Mouse (Mus musculus) gastrocnemius, postnatal 4 days (tissue): Measurements from ENCODE around the gene Asb17. TPM values are rescaled to one million over a fixed set of nuclear protein-coding genes. Genes with fewer than 3 reads are reported as not detected.
"Not testable (repeated sequence)": the region's sequence is repeated elsewhere in the genome, so short reads cannot be mapped to it uniquely, and the experiment has no call there.

Experiments used
- DNase-seq, 2 experiments: peaks; one replicate each; pipeline ENCODE4 v3.0.0; 2021 to 2022; ENCODE audit warnings: low spot score in 2 of 2, mixed read lengths in 2 of 2
- long read RNA-seq, 2 experiments: library from polyadenylated mRNA; stranded (forward); transcript quantifications; one replicate each; pipeline ENCODE4 v2.0.0; 2021
- total RNA-seq, 2 experiments: library from RNA; stranded (reverse); gene quantifications; 2 replicates each; pipeline ENCODE4 v1.2.3; 2021

The Asb17 gene
- total RNA-seq = not detected
- long read RNA-seq, experiment 1 = 0 reads
- long read RNA-seq, experiment 2 = 0 reads

DNA sequence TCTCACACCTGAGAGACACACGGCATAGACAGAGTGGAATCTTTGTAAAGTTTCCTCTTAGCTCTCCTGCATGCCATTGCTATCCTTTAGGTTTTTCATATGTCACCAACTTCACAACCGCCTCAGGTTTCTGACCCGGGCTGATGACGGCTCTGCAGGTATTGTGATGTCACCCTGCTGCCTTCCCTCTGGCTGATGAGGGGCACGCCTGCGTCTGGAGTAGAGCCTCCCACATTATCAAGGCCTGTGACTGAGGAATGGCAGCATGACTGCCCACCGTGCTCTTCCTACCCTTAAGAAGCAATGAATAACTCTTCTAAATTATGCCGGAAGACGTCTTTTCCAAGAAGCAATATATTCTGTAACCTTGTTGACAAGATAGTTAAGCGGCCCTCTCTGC lies at the start of gene Asb17:
TSS of gene Asb17 (plus strand) at position 180 of the 400 bp plus-strand sequence.
- no peak for DNase-seq

GRCm38 (mm10) chr3:153797574-153797973 lies 46.4 kb upstream of the Asb17 start:
- DNase-seq = no peak

DNA sequence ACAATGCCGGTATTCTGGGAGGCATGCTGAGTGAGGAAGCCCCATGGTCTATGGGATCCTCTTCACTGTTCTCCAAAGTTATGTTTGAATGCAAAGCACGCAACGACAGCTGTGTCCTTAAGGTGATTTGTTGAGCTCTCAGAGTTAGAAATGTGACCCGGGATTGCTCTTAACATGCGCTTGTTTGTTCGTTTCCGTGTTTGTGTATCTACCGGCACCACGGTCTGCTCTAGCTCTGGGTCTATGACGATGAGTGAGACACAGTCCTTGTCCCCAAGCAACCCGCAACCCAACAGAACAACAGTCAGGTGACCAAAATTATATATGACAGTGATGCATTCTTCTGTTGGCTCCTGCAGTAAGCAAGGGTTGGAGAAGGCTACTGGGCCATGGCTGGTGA lies 44.4 kb upstream of the Asb17 start:
- no peak for DNase-seq

GRCm38 (mm10) chr3:153800690-153801089 lies 43.3 kb upstream of the Asb17 start:
- no peak for DNase-seq

DNA sequence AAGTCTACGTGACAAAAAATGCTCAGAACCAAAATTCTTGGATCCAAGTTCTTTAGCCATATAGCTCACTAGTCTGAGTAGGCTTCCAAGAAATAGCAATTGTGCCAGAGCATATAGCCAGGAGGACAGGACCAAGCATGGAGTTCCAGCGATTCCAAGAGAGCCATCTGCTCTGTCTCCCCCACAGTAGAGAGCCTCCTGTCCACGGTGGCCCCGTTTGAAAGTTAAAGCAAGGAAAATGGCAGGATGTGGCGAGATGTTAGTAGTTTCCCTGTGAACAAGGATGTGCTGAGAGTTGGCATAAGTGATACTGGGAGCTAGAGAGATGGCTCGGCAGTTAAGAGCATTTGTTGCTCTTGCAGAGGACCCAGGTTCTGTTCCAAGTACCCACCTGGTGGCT lies 42.5 kb upstream of the Asb17 start:
- no peak for DNase-seq

GRCm38 (mm10) chr3:153802640-153803039 lies 41.4 kb upstream of the Asb17 start:
- no peak for DNase-seq

DNA sequence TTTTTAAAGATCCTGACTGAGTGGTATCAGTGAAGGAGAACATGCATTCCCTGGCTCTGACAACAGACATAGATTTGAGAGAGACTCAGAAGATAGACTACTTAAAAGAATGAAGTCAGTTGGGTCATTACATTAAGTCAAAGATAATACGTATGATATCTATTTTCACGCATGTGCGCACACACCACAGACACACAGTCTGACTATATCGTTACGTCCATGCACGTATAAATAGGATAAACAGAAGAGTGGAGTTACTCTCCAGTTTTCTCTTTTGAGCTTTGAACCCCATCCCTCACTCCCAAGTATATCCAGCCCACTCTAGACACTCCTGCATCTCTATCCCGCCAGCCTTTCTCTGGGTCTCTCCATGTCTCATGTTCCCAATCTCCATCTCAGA lies 40.0 kb upstream of the Asb17 start:
- DNase-seq = no peak

- DNase-seq = peak; percentile 75 to 89
Measured at GRCm38 (mm10) chr3:153806077-153806772, 37.8 kb upstream of the Asb17 start.

GRCm38 (mm10) chr3:153806773-153807443 lies 37.1 kb upstream of the Asb17 start:
- DNase-seq = no peak

DNA sequence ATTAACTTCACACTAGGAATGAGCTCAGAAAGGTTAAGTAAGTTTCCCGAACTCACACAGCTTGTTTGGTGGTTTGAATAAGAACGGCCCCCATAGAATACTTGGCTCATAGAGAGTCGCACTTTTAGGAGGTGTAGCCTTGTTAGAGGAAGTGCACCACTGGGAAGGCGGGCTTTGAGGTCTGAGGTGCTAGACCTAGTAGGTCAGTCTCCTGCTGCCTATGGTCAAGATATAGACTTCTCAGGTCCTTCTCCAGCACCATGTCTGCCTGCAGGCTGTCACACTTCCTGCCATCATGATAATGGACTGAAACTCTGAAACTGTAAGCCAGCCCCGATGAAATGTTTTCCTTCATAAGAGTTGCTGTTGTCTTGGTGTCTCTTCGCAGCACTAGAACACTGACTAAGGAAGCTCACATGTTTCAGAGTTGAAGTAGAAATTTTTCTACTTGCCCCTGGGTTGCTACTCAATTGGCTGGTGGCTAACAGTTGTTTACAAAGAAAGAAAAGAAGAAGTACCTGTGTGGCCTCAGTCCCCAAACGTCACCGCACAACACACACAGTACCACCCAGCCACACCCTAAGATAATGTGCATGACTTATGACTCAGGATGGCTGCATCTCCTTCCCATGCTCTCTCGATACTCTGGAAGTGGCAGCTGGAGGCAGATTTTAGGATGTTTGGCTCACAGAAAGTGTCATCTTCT lies 36.4 kb upstream of the Asb17 start:
- DNase-seq = no peak

GRCm38 (mm10) chr3:153808406-153808805 lies 35.6 kb upstream of the Asb17 start:
- DNase-seq = no peak

GRCm38 (mm10) chr3:153814026-153814425 lies 30.0 kb upstream of the Asb17 start:
- no peak for DNase-seq

DNA sequence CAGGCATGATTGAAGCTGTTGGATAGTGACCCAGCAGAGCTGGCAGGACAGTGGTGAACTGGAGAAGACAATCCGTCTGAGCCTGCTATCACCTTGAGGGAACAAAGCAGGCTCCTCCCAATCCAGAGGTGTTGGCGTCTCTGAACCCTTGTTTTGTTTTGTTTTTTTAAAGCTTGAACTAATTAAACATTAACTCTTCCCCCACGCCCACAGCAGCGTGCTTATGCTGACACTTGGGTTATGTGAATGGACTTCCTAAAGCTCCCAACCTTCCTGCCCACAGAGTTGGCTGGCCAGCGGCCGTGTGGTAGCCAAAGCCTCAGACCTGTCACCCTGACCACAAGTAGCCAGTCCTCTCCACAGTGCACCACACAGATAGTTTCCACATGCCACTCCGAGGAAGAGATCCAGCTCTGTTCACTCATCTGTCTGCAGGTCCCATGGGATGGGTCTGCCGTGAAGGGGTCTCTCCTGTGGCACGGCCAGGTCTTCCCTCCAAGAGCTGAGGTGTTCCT lies 26.6 kb upstream of the Asb17 start:
- no peak for DNase-seq

GRCm38 (mm10) chr3:153818723-153819122 lies 25.3 kb upstream of the Asb17 start:
- DNase-seq = no peak

DNA sequence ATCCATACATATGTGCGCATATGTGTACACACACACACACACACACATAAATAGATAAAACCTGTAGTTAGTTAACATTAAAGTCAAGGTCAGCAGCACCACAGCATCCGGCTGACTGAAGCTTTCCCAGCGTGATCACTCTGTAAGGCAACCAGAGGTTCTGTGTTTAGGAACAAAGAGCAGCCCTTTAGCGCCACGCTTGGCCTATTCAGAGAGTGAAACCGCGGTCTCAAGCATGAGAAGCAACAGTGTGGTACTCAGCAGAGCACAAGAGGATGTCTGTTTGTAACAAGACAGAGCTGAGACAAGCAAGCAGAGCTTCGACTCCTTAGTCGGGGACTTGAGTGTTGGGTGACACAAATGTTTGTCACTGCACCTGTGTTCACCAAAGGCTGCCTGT lies 24.6 kb upstream of the Asb17 start:
- DNase-seq = no peak

DNA sequence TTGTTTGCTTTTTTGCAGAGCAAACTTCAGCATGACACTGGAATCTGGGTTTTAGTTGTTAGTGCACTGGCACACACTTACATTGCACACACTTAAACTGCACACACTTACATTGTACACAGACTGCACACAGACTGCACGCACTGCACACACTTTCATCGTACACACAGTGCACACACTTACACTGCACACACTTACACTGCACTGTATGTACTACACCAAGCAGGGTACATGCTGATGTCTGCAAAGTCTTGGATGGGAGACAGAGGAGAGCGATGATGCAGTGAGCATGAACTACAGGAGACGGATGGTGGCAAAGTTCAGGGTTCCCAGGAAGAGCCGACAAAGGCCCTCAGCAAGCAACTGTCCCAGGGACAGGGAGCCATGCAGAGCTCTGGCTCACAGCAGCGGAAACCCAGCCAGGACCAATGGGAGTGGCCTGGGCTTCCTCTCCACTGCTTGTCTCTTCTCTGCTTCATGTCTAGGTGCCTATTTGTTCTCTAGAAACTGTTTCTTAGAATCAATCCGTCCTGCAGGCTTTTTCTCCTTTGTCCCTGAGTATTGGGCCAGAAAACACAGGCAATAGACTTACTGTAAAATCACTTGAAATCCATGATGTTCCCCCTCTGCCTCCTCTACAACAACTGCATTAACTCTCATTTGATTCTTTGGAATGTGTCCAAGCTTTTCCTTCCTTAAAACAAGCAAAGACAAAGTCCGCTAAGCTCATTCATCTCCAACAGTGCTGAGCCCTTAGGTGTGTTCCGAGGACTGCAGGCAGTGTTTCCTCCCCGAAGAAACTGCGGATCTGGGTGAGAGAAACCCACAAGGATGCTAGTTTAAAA lies 20.1 kb upstream of the Asb17 start:
- no peak for DNase-seq

DNA sequence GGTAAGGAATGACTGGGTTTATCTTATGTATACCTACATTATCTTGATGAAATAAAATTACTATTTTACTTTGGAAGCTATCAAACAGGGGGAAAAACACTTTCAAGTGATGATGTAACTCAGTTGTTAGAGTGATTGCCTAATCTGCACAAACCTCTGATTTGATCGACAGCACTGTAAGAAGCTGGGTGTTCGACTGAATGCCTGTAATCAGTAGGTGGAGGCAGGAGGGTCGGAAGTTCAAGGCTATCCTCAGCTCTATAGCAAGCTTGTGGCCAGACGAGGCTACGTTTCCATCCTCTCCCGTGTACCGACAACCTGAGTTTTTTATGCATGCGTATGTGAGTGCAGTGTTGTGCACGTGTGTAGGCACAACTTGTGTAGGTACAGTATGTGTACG lies 18.8 kb upstream of the Asb17 start:
- DNase-seq = no peak

DNA sequence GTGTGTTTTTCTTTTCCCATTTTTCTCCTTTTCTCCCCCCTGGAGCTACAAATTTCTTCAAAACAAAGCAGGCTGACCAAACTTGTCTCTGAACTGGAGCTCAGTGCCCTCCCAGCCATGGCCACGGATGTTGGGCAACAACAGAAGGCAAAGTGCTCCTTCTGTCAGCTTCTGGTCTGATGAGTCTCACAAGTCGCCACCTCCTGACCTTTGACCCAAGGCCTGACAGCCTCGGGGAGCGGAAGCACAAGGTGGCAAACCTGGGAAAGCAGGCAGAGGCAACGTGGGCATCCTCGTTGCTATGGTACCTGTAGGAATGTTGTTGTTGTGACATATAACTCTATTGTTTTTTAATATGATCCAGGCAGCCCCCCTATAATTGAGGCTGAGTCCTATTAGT lies 17.4 kb upstream of the Asb17 start:
- no peak for DNase-seq

DNA sequence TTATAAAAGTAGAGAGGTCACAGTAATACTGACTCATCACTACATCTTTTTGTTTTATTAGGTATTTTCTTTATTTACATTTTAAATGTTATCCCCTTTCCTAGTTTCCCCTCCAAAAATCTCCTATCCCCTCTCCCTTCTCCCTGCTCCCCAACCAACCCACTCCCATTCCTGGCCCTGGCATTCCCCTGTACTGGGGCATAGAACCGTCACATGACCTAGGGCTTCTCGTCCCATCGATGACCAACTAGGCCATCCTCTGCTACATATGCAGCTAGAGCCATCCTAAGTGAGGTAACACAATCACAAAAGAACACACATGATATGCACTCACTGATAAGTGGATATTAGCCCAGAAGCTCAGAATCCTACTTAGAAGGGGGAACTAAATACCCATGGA lies 14.2 kb upstream of the Asb17 start:
- not testable (repeated sequence) for DNase-seq

- DNase-seq = no peak
Measured at GRCm38 (mm10) chr3:153831014-153831872, 12.8 kb upstream of the Asb17 start.
